Mouse (Mus musculus): ENCODE results near the gene Uqcr11. TPM values are rescaled to one million over a fixed set of nuclear protein-coding genes. Genes with fewer than 3 reads are reported as not detected.

Uqcr11 gene
- total RNA-seq, 2 experiments from 2014 or later = 254 to 702 TPM

DNA sequence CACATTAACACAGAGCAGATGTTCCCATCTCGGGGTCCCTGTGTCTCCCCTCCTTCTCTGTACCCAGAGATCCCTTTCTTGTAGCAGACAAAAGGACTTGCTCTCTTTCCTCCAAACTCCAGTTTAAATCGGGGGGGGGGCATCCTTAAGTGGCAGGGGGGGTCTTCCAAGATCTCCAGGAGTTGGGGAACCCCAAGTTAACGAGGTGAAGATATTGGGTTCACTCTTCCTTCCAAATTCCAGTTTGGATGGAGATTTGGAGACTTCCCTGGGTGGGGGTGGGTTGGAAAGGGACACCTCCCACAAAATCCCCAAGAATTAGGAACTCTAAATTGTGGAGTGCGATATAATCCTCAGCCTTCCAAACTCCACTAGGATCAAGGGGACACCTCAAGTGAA, 25.8 kb upstream of the Uqcr11 start:
- no peak for ATAC-seq (replicated peaks; ENCODE audit: low FRiP score, low TSS enrichment, poor library complexity, severe bottlenecking)

DNA sequence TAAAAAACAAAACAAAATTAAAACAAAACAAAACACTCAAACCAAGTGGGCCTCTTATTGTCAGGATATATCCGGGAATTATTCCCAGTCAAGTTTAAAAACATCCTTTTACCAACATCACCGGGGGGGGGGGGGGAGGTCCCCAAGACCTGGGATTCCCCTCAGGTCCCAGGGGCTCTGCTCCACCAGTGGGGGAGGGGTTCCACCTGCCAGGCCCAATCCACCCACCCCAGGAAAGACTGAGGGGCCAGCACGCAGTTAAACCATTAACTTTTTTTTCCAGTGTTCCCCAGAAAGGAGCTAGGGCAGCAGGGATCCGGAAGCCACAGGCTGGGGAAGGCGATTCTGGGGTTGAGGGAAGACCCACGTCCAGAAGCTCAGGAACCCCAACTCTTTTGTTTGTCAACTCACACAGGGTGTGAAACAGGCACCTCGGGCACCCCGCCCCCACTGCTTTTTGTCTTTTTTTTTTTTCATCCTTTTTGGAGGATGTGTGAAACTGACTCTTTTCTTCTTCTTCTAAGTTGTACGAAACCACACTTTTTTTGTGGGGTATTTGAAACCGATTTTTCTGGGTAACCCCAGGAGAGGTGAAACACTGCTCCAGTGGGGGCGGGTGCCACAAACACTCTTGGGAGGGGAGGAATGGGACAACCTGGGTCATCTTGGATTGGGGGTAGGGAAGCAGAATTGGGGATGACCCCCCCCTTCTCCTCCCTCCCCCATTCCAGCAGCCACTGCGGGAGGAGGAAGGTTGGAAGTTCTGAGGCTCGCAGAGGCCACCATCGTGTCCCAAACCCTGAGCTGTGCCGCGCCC, 25.1 kb upstream of the Uqcr11 start:
- no peak for ATAC-seq (replicated peaks; ENCODE audit: low FRiP score, low TSS enrichment, poor library complexity, severe bottlenecking)

GRCm38 (mm10) chr10:80430375-80430980, 23.8 kb upstream of the Uqcr11 start:
- no peak for ATAC-seq (replicated peaks; ENCODE audit: low FRiP score, low TSS enrichment, poor library complexity, severe bottlenecking)

- ATAC-seq (replicated peaks; ENCODE audit: low FRiP score, low TSS enrichment, poor library complexity, severe bottlenecking) = no peak
These were observed 23.2 kb upstream of the Uqcr11 start for GRCm38 (mm10) chr10:80429800-80430199.

GRCm38 (mm10) chr10:80425041-80425440, 18.4 kb upstream of the Uqcr11 start:
- no peak for ATAC-seq (replicated peaks; ENCODE audit: low FRiP score, low TSS enrichment, poor library complexity, severe bottlenecking)

- ATAC-seq (replicated peaks; ENCODE audit: low FRiP score, low TSS enrichment, poor library complexity, severe bottlenecking) = 0 out of 2 replicates have a peak, but pooled peaks have one; percentile 29
These were observed 16.9 kb upstream of the Uqcr11 start for GRCm38 (mm10) chr10:80423562-80423961.

DNA sequence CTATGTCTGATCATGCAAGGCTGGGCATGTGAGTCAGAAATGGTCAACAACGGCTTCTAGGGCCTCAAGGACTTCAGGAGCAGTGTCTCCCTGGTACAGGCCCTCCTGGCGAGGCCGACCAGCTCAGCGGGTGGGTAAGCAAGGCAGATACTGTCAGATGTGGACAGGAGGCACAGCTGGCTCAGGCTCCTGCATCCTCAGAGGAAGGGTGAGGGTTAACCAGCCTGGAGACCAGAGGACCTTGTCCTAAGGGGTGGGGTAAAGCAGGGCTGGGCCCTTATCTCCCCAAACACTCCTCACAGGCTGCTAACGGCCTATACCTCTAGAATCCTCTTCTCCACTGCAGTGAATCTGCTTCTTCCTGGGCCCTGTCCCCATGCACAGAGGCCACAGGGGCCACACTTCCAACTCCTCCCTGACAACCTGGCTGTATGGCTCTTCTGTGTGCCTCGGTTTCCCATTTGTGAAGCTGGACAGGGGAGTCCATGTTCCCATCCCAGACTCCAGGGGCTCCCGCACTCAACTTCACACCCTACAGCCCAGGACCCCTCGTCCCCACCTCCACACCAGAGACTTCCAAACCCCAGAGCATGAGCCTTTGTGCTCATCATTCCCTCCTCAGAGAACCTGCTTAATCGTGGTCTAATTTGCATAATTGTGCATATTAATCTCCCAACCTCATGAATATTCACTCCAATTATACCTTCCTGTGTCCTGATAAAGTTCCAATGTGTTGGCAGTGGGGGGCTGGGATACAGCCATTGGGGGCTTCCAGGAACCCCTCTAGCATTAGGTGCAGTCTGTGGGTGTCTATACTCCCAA, 15.2 kb upstream of the Uqcr11 start:
- ATAC-seq (replicated peaks; ENCODE audit: low FRiP score, low TSS enrichment, poor library complexity, severe bottlenecking) = peak; percentile 85

- no peak for ATAC-seq (replicated peaks; ENCODE audit: low FRiP score, low TSS enrichment, poor library complexity, severe bottlenecking)
These were observed 14.6 kb upstream of the Uqcr11 start for GRCm38 (mm10) chr10:80421208-80421607.

GRCm38 (mm10) chr10:80420729-80421128, 14.1 kb upstream of the Uqcr11 start:
- no peak for ATAC-seq (replicated peaks; ENCODE audit: low FRiP score, low TSS enrichment, poor library complexity, severe bottlenecking)

DNA sequence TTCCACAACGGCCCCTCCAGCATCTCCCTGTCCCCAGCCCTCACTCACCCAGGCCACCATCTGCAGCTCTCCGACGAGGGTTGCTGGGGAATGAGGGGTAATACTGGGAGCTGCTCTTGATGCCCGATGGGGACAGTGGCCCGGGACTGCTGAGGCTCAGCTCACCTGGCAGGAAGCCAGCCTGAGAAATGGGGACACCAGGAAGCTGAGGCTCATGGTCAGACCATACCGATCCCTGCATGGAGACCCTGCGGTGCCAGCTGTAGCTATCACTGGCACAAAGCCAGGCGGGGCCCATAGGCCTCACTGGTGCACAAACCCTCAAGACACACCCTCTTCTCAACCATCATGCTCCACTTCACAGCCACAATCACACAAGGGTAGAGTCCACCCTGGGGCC, 12.8 kb upstream of the Uqcr11 start:
- ATAC-seq (replicated peaks; ENCODE audit: low FRiP score, low TSS enrichment, poor library complexity, severe bottlenecking) = no peak

- ATAC-seq (replicated peaks; ENCODE audit: low FRiP score, low TSS enrichment, poor library complexity, severe bottlenecking) = no peak
These were observed 11.7 kb upstream of the Uqcr11 start for GRCm38 (mm10) chr10:80418311-80418710.

- no peak for ATAC-seq (replicated peaks; ENCODE audit: low FRiP score, low TSS enrichment, poor library complexity, severe bottlenecking)
These were observed 11.2 kb upstream of the Uqcr11 start for GRCm38 (mm10) chr10:80417841-80418240.

- ATAC-seq (replicated peaks; ENCODE audit: low FRiP score, low TSS enrichment, poor library complexity, severe bottlenecking) = no peak
These were observed 10.7 kb upstream of the Uqcr11 start for GRCm38 (mm10) chr10:80417371-80417770.

- no peak for ATAC-seq (replicated peaks; ENCODE audit: low FRiP score, low TSS enrichment, poor library complexity, severe bottlenecking)
These were observed 8.9 kb upstream of the Uqcr11 start for GRCm38 (mm10) chr10:80415566-80415965.

GRCm38 (mm10) chr10:80412656-80413541, 6.3 kb upstream of the Uqcr11 start:
- ATAC-seq (replicated peaks; ENCODE audit: low FRiP score, low TSS enrichment, poor library complexity, severe bottlenecking) = no peak

GRCm38 (mm10) chr10:80407924-80408323, 1.3 kb upstream of the Uqcr11 start:
- ATAC-seq (replicated peaks; ENCODE audit: low FRiP score, low TSS enrichment, poor library complexity, severe bottlenecking) = no peak

DNA sequence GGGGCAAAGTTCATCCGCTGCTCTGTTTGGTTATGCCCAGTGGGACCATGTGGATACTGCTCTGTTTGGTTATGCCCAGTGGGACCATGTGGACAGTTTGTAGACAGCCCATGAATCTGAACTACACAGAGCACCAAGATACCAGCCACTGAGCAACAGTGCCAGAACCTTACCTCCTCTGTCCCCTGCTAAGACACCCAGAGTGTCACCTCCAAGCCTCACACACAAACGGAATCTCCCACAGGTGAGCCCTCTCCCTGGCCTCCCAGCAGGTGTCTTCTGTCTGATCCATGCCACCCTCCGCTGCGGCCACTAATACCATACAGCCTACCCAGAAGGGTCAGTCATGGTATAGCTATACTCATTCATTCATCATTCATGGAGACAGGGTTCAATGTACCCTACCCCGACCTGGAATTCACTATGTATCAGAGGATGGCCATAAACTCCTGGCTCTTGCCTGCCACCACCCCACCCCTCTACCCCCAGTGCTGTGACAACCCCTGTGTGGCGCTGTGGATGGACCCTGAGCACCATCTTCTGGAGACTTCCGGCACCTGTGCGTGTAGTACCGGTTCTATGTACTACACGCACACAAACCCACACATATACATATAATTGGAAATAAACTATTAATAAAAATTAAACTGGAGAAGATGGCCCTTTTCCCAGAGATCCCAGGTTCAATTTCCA, 1.0 kb downstream of the Uqcr11 start:
- no peak for ATAC-seq (replicated peaks; ENCODE audit: low FRiP score, low TSS enrichment, poor library complexity, severe bottlenecking)

- no peak for ATAC-seq (replicated peaks; ENCODE audit: low FRiP score, low TSS enrichment, poor library complexity, severe bottlenecking)
These were observed 3.5 kb downstream of the Uqcr11 start for GRCm38 (mm10) chr10:80403044-80403692.

Measured in megakaryocyte-erythroid progenitor cell, adult 5-6 weeks (primary cell).